Mouse (Mus musculus): ENCODE measurements around the gene Tnk2.
A peak's percentile ranks its signal among the peaks of the same experiment; 100 is the strongest.

Gene Tnk2

DNA sequence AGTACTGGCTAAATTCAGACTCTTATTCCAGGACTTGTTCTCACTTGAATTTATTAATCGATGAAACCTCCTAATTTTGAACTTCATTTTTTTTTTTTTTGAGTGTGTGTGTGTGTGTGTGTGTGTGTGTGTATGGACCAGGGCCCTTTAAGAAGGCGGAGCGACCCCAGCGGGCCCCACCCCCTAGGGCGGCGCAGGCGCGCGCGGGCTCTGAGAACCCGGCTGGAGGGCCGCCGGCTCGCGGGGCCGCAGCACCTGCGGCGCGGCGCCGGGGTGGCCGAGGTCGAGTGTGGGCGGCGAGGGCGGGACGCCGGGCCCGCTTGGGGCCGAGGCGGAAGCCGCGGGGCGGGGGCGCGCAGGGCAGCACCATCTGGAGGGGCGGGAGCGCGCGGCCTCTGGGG lies at the start of gene Tnk2:
Tnk2 (plus strand) TSS at position 214 of the 401 bp plus-strand sequence.
- DNase-seq (ENCODE audit: low spot score) = peak; percentile 85

DNA sequence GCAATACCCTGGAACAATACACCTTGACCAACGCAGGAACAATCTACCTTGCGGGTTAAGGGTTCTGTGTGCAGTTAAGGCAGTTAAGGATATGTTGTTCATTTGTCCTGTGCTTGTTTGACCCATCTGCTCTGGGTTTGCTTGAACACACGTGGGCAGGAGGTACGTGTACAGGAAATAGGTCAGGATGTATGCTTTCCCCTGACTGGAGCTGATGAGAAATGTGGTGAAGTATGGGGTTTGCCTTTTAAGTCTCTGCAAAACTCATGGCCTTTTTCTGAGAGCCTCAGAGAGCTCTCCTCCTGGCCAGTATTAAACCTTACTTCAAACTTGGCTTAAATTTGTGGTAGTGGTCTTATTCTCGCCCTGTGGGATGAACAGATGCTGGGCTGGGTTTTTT lies 49.8 kb upstream of the Tnk2 start:
- DNase-seq (ENCODE audit: low spot score) = no peak

DNA sequence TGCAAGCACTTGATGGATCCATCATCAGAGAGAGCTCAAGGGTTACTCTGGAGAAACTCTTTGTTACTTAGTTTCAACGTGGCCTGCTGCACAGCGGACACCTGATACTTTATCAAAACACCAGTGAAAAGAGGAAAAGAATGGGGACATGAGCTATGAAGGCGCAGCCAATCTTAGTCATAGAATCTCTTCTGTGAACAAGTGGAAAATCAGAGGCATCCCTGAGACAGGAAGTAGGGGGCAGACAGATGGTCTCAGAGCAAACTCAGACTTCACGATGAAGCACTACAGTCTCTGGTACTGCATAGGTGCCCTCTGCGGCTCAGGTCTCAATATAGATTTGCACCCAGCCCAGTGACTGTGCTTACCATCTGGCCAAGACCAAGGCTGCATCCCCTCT lies 49.0 kb upstream of the Tnk2 start:
- no peak for DNase-seq (ENCODE audit: low spot score)

DNA sequence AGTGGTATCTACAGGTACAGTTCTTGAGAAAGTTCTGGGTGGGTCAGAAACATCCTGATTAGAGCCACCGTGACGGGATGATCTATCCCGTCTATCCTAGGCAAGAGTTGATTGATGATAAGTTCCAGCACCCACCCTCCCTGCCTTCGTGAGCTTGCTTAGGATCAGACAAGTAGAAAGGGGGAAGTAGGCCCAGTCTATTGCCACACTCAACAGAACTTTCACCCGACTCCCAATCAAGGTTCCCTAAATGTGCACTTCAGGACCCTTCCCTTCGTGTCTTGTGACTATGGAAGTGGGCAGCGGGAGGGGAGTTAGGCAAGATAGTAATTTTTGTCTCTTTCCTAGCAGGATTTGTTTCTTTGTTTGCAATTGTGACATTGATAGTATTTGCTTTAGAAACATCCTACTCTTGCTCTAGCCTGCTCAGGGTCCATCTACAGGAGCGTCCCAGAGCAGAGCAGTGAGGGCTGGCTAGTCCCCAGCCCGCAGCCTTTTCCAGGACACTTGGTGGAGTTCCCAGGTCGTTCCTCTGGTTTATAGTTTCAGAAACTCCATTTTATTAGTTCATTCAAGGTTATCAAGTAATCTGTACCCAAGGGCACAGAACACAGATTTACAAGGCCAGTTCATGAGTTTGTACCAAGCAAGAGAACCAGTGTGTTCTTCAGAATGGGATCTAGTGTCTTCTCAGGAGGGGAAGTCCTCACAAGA lies 48.4 kb upstream of the Tnk2 start:
- DNase-seq (ENCODE audit: low spot score) = no peak

DNA sequence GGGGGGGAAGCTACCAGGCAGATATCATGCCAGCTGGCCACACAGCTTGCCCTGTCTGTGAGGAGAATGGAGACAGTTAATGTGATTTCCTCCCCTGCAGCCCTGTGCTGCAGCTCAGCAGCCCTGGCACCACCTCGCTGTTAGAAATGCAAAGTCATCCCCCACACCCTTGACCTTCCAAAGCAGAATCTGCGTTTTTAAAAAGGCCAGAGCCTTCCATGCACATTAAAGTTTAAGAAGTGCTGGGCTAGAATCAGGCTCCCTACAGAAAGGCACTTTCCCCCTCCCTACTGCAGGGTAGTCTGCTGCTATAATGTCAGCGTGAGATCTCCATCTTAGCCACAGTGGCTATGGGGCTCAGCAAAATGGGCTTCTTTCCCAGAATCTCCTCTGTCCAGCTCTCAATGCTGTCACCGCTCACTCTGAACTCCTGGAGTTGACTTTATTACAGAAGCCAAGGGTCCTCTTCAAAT lies 45.7 kb upstream of the Tnk2 start:
- DNase-seq (ENCODE audit: low spot score) = no peak

DNA sequence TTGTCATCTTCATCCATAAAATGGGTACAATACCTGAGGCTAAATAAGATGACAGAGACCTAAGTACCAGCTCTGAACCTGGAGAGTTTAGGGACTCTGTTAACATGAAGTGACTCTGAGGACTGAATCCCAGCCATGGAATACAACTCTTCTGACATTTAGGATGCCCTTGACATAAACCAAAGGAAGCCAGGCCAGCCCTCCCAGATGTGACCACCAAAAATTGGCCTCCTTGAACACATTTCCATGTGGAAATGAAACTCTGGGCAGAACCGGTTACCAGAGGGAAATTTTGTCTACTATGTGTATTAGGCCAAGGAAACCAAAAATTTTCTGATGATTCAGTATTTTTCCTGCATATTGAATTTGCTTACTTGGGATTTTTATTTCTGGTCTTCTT lies 44.5 kb upstream of the Tnk2 start:
- no peak for DNase-seq (ENCODE audit: low spot score)

DNA sequence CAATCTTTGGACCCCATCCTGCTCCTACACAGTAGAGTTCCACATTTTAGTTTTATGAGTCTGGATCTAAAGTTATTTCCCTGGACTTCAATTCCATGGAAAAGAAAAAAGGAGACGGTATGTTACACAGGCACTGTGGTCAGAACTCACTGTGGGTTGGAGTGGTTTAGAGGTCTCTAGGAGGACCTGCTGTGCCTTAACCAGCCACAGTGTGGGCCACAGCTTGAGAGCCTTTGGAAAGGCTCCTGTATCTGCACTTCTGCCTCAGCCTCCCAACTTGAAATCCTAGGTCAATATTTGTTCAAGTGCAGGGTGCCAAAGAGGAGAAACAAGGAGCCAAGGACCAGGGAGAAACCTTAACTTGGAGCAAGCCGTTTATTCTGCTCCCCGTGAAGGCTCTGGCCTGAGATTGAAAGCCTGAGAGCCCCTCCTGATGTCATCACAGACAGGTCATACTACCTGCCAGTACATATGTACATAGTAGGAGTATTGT lies 41.4 kb upstream of the Tnk2 start:
- no peak for DNase-seq (ENCODE audit: low spot score)

DNA sequence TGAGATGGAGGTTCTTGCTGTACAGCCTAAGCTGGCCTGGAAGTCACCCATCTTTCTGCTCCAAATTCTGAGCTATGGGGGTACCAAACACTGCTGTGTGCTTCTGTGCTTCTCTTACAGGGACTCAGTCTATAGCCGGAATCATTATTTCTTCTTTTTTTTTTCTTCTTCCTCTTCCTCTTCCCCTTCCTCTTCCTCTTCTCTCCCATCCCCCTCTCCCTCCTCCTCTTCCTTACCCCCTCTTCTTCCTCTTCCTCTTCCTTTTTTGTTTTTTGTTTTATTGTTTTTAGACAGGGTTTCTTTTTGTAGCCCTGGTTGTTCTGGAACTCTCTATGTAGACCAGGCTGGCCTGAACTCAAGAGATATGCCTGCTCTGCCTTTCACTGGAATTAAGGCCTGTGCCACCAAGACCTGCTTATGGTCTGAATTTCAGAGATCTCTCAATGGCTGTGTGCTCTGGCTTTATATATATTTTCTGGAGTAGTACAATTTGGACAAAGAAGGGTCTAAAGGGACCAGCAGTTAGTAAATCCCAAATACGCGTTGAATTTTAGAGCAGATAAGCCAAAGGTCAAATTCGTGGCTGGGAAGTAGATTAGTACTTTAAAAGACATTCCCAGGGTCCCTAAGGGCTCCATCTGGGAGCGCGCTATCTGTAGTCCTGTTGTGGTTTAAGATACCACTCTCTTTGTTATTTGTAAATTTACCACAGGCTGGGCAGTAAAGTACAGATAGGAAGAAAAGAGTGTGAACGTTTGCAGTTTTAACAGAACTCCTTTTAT lies 35.9 kb upstream of the Tnk2 start:
- no peak for DNase-seq (ENCODE audit: low spot score)

DNA sequence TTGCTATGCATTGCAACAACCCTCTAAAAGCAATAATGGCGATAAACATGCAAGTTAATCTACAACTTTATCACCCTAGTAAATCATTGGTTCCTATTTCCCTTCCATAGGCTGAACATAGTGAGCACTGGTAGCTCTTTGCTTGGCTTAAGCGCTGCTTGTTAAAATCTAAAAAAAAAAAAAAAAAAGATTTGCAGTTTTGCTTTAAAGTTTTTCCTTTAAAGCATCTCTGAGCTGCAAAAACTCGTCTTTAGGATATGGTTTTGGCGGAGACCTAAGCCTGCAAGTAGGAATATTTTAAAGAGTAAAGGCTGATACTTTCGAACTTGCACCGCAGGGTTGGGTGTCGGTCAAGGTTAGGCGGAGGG lies 35.3 kb upstream of the Tnk2 start:
- no peak for DNase-seq (ENCODE audit: low spot score)

DNA sequence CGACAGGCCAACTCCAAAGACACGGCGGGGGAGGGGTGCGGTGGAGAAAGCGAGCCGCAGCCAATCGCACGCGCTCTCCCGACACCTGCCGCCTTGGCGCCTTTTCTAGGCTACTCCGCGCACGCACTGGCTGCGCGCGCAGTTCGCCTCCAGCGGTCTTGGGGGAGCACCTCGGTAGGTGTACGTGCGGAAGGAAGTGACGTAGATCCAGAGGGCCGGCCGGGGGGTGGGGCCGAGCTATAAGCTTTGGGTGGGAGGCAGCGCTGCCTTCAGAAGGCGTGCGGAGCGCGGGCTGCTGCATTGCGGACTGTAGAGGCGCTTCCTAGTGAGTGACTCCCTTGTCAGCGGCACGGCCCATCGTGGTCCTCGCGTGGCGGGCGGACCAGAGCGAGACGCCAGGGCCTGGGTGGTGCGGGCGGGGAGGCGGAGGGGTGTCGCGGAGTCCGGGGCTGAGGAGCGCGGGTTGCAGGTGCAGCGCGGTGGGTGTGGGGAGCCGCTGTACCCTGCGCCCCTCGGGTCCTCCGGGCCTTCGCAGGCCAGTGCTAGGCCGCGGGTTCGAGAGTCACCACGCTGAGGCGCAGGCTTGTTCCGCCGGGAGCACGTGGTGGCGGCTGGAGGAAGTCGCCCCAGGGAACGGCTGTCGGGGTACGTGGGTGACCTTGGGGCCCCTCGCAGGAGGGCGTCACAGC lies 34.8 kb upstream of the Tnk2 start, which contains the start of gene Tfrc:
Tfrc (plus strand) TSS at position 209 of the 689 bp plus-strand sequence.
- peak; percentile 94 for DNase-seq (ENCODE audit: low spot score)

DNA sequence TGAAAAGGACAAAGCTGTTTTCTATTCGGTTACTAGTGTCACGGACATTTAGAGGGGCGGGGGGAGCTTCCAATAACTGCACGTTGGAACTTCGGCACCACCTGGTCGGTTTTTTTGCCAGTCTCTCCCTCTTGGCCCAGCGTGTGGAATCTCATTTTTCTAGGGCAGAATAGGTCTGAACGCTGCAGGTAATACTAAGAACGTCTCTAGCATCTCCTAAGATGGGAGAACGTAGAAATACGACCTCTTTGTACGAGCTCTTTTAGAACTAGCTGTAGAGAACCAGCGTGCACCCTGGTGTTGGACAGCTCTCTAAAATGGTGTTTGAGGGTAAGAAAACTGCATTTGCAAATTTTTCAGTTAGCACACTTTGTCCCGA lies 34.3 kb upstream of the Tnk2 start:
- DNase-seq (ENCODE audit: low spot score) = no peak

DNA sequence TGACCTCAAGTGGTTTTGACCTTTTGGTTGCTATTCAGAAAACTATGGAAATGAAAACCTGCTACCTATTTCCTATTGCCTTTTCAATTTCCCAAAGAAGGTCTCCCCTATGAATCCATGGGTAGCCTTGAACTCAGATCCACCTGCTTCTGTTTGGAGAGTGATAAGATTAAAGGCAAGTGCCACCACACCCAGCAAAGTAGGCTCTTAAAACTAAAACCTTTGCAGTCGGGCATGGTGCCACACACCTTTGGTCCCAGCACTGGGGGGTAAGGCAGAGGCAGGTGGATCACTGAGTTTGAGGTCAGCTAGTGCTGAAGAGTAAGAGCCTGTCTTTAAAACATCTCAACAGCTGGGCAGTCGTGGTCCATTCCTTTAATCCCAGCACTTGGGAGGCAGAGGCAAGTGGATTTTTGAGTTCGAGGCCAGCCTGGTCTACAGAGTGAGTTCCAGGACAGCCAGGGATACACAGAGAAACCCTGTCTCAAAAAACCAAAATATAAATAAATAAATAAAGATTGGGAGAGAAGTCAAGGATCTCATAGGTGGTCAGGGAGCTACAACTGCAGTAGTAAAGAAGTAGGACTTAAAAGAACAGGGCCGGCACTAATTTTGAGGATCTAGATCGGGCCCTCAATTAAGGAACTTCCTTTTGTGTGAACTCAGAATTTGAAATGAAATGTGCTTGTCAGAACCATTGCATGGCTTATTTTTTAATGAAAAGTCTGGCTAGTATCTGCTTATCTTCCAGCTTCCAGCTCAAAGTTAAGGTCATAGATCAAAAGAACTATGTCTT lies 33.0 kb upstream of the Tnk2 start:
- peak; percentile 50 for DNase-seq (ENCODE audit: low spot score)

DNA sequence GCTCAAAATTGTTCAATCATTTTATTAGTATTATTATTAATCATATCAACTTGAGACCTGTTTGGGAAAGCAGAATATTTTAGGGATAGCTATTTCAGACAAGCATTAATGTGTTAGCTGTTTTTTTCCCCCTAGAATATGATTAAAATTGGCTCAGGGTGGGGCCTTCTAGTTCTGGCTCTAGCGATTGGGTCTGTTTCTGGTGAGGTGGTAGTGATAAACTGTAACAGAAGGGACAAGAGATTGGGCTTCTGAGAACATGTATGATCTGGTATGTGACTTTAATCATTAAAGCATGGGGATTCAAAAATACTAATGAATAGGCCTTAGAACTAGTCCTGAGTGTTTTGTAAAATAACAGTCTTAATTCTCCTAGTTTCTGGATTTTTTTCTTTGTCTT lies 31.6 kb upstream of the Tnk2 start:
- no peak for DNase-seq (ENCODE audit: low spot score)

DNA sequence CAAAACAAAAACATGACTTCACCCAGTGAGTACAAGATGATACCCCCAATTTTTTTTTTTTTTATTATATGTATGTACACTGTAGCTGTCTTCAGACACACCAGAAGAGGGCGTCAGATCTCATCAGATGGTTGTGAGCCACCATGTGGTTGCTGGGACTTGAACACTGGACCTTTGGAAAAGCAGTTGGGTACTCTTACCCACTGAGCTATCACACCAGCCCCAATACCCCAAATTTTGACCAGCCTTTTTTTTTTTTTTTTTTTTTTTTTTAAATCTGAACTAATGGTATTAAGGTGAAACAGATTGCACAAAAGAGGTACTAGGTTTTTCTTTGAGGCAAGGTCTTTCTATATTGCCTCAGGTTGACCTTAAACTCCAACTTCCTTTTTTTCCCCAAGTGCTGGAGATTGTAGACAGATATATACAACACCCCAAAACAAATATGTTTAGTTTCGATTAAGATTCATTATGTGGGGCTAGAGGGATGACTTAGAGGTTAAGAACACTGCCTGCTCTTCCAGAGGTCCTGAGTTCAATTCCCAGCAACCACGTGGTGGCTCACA lies 30.3 kb upstream of the Tnk2 start:
- no peak for DNase-seq (ENCODE audit: low spot score)

DNA sequence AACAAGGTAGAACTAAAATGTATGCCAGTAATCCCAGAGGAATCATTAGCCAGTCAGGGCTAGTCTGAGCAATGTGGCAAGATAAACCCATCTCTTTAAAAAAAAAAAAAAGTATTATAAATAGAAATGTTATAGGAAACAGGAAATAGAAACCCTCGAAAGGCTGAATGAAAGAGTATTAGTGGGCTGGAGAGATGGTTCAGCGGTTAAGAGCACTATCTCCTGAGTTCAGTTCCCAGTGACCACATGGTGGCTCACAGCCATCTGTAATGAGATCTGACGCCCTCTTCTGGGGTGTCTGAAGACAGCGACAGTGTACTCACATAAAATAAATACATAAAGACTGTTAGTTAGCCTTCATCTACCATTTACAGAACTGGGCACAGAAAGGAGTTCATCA lies 29.6 kb upstream of the Tnk2 start:
- DNase-seq (ENCODE audit: low spot score) = no peak

DNA sequence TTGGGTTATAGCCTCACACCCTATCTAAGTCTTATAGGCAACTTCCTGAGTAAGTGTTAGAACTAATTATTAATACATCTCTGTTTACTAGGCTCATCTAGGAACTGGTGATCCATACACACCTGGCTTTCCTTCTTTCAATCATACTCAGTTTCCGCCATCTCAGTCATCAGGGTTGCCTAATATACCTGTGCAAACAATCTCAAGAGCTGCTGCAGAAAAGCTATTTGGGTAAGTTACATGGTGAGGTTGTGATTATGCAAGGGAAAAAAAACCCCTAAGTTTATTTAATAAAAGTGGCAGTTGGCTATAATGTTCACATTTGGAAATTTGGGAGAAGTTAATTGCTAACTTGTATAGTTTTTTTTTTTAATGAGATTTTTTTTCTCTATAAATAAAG lies 24.7 kb upstream of the Tnk2 start:
- no peak for DNase-seq (ENCODE audit: low spot score)

DNA sequence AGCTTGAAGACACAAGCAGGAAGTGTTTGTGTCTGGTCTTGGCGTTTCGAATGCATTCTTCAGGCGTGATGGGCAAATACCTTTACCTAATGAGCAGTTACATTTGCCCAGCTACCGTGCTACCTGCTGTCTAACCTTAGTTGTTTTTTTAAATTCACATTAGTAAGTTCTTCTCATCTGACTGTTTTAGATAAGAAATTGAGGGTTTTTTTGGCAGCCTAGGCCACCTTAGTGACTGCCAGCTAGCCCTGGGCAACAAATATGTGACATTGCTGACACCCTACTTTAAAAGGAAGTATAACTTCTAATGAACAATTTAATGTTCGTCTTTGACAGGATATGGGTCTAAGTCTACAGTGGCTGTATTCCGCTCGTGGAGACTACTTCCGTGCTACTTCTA lies 15.5 kb upstream of the Tnk2 start:
- no peak for DNase-seq (ENCODE audit: low spot score)

DNA sequence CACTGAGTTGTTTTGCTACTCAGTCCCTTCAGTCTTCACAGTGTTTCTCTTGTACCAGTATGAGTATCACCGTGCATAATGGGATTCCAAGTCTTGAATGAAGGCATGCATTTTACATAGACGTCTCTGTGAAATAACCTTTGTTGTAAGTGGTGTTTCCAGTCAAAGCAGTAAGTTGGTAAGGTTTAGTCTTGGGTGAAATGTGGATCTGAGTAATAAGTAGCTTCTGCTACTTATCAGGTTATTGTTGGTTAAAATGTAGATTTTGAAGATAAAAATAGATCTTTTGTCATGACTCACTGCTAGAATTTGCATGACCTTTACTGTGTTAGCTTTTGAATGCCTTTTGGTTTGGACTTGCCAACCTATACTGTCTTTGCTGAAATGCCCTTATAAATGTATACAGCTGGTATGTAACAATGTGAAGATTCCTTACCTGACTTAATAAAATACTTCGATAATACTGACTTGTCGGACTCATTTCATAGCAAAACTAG lies 11.3 kb upstream of the Tnk2 start:
- DNase-seq (ENCODE audit: low spot score) = no peak

DNA sequence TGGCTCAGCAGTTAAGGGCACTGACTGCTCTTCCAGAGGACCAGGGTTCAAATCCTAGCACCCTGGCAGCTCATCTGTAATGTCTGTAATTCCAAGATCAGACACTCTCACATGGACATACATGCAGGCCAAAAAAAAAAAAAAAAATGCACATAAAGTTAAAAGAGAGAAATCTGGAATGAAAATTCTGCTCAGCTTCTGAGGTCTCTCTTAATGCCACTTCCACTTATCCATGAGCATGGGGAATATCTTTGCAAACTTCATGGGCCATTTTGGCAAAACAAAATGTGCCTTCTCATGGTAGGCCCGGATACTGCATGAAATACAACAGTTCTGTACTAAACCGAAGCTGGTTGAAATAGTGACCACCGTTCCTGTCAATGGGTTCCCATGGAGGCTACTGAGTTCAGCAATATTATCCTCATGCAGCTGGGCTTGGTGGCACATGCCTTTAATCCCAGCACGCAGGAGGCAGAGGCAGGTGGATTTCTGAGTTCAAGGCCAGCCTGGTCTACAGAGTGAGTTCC lies 10.1 kb upstream of the Tnk2 start:
- no peak for DNase-seq (ENCODE audit: low spot score)

DNA sequence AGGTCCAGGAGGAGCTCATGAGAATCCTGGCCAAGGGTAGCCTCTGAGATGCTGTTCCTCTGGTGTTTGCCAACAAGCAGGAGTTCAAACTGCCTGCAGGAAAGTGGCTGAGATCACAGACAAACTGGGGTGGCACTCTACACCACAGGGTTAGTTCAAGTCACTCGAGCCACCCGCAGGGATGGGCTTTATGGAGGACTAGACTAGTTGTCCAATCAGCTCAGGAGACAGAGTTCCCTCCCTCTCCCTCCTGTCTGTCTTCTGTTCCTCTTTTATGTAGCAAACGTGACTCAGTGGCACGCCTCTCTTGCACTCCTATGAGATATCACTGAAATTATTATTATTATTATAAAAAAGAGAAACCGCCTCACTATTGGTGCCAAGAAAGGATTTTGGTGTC lies 9.5 kb upstream of the Tnk2 start:
- DNase-seq (ENCODE audit: low spot score) = no peak

DNA sequence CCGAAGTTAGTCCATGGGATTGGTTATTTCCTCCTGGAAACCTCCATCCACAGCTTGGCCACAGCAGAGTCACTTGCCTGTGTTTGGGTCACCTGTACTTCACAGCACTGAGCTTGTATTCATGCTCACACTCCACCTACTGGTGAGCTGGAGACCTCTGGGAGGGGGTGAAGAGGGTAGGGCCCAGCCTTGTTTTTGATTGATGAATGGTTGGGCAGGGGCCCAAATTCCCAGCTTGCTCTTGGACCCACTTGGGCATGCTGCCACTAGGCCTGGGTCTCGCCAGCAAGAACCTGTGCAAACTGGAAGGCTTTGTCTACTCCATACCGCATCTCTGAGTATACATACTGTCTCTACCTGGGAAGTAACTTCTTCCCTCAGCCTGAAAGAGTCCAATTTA lies 8.4 kb upstream of the Tnk2 start:
- DNase-seq (ENCODE audit: low spot score) = no peak

Measured in spleen, adult 12 weeks (tissue).